Mouse (Mus musculus): ENCODE data around the gene Map10.

Gene Map10

GRCm38 (mm10) chr8:125716211-125716610, 46.6 kb downstream of the Map10 start:
- DNase-seq (ENCODE audit: low spot score) = no peak

GRCm38 (mm10) chr8:125716613-125717012, 47.0 kb downstream of the Map10 start:
- DNase-seq (ENCODE audit: low spot score) = no peak

- DNase-seq (ENCODE audit: low spot score) = no peak
These were observed 49.3 kb downstream of the Map10 start for GRCm38 (mm10) chr8:125718914-125719313.

GRCm38 (mm10) chr8:125722675-125723074, 53.1 kb downstream of the Map10 start:
- no peak for DNase-seq (ENCODE audit: low spot score)
